Mouse (Mus musculus) activated CD4-positive, CD25-positive, alpha-beta regulatory T cell, adult 9 weeks (primary cell): ENCODE results near the gene Cenpp. TPM values are rescaled to one million over a fixed set of nuclear protein-coding genes. Genes with fewer than 3 reads are reported as not detected.

ENCODE experiments used
- polyA plus RNA-seq: library from polyadenylated mRNA; unstranded; fragments of 100-300 nt; shearing (Covaris generic); gene quantifications from one replicate; pipeline ENCODE4 v1.2.1, GENCODE M21; 2017

The Cenpp gene
- 3.1 TPM for polyA plus RNA-seq

GRCm38 (mm10) chr13:49652481-49653179, at the start of gene Cenpp, which contains the start of gene Nol8:
Gene Cenpp, minus strand, starts transcription at chr13:49652785.
Gene Nol8, plus strand, starts transcription at chr13:49653078.

GRCm38 (mm10) chr13:49681351-49682232, 29.0 kb upstream of the Cenpp start, which contains the start of gene Iars:
Gene Iars, plus strand, starts transcription at chr13:49682100.

GRCm38 (mm10) chr13:49607714-49608113, 44.9 kb downstream of the Cenpp start, which contains the start of gene Ogn:
Gene Ogn, plus strand, starts transcription at chr13:49608046.

GRCm38 (mm10) chr13:49581541-49582530, 70.7 kb downstream of the Cenpp start, which contains the start of gene Omd:
Gene Omd, plus strand, starts transcription at chr13:49582462.

GRCm38 (mm10) chr13:49544279-49544678, 108.3 kb downstream of the Cenpp start, which contains the start of gene Aspn:
Gene Aspn, plus strand, starts transcription at chr13:49544443.

GRCm38 (mm10) chr13:49504510-49504909, 148.1 kb downstream of the Cenpp start, which contains the start of gene Ecm2:
Gene Ecm2, plus strand, starts transcription at chr13:49504810.

GRCm38 (mm10) chr13:49492376-49493368, 159.9 kb downstream of the Cenpp start, which contains the start of gene Tes3-ps:
Gene Tes3-ps, plus strand, starts transcription at chr13:49493318.

GRCm38 (mm10) chr13:49420754-49421605, 231.6 kb downstream of the Cenpp start, which contains the start of gene Ippk:
Gene Ippk, plus strand, starts transcription at chr13:49421249.

Other genes starting within 250 kb of the Cenpp start
- gene Ippk, start 231.5 kb downstream of the Cenpp start, polyA plus RNA-seq, result 14.2 TPM
- gene Tes3-ps, start 159.5 kb downstream of the Cenpp start, polyA plus RNA-seq, result 4.5 TPM
- gene Ecm2, start 148.0 kb downstream of the Cenpp start, polyA plus RNA-seq, result 0.31 TPM
- not detected for gene Aspn, start 108.3 kb downstream of the Cenpp start, polyA plus RNA-seq
- gene Omd, start 70.3 kb downstream of the Cenpp start, polyA plus RNA-seq, result 0.17 TPM
- 0.17 TPM for gene Ogn, start 44.7 kb downstream of the Cenpp start, polyA plus RNA-seq
- gene Nol8, start 293 bp upstream of the Cenpp start, polyA plus RNA-seq, result 52.5 TPM
- gene Iars, start 29.3 kb upstream of the Cenpp start, polyA plus RNA-seq, result 60.7 TPM
- gene Gm30302, start 146.2 kb upstream of the Cenpp start, polyA plus RNA-seq, result not detected